Mouse (Mus musculus) kidney, embryonic 15.5 days (tissue): ENCODE measurements around the gene Tbc1d25. TPM values are rescaled to one million over a fixed set of nuclear protein-coding genes. Genes with fewer than 3 reads are reported as not detected.

Experiments
- ATAC-seq: fragments of 200-750 bp; cut with Nextera tagmentation; replicated peaks from 2 replicates; pipeline ENCODE4 v1.8.0; 2017; ENCODE audit warnings: moderate TSS enrichment; ENCODE audit not compliant: low FRiP score
- H3K27ac ChIP-seq: fragments of 300-500 bp; sonication (generic); 2 replicates; pipeline ENCODE4 v1.5.1; 2015; ENCODE audit warnings: mild to moderate bottlenecking, inconsistent platforms
- H3K27me3 ChIP-seq: fragments of 300-500 bp; sonication (generic); 2 replicates; pipeline ENCODE4 v1.6.1; 2015; ENCODE audit warnings: inconsistent platforms
- H3K36me3 ChIP-seq: fragments of 300-500 bp; sonication (generic); 2 replicates; pipeline ENCODE4 v1.6.1; 2015; ENCODE audit warnings: inconsistent platforms
- H3K4me1 ChIP-seq: fragments of 300-500 bp; sonication (generic); 2 replicates; pipeline ENCODE4 v1.6.1; 2015; ENCODE audit warnings: inconsistent platforms
- H3K4me2 ChIP-seq: fragments of 300-500 bp; sonication (generic); 2 replicates; pipeline ENCODE4 v1.6.1; 2015; ENCODE audit warnings: moderate library complexity, mild to moderate bottlenecking, inconsistent platforms
- H3K4me3 ChIP-seq: fragments of 300-500 bp; sonication (generic); replicated peaks from 2 replicates; pipeline ENCODE4 v1.5.1; 2015; ENCODE audit warnings: mild to moderate bottlenecking, inconsistent platforms
- H3K9ac ChIP-seq: fragments of 300-500 bp; sonication (generic); 2 replicates; pipeline ENCODE4 v1.6.1; 2015; ENCODE audit warnings: mild to moderate bottlenecking, inconsistent platforms
- H3K9me3 ChIP-seq: fragments of 300-500 bp; sonication (generic); replicated peaks from 2 replicates; pipeline ENCODE4 v1.6.1; 2016; ENCODE audit warnings: inconsistent platforms
- WGBS: fragments of 180-500 bp; shearing (Covaris S2); methylation state at CpG from one replicate; pipeline ENCODE4 v1.1.7; 2015; ENCODE audit warnings: mixed read lengths; 5-methylcytosine and 5-hydroxymethylcytosine counted together
- polyA plus RNA-seq: library from polyadenylated mRNA; unstranded; fragments of >200 nt; fragmentation: Nextera tagmentation; extraction: Ambion mirVana; gene quantifications from 2 replicates; pipeline ENCODE4 v1.2.1, GENCODE M21; 2015

The Tbc1d25 gene
- polyA plus RNA-seq, result 12.1 and 12.2 TPM in 2 replicates

- Histone ChIP-seq H3K9me3 (no peaks in the 10 kb centered on the region), H3K27ac (0 out of 2 replicates have a peak within 1 kb of the TSS, but pooled peaks have one; percentile 54), H3K9ac (peak within 1 kb of the TSS; percentile 58), H3K36me3 (0 out of 2 replicates have a peak, but pooled peaks cover 6% of the 10 kb centered on the region), H3K27me3 (no peaks in the 10 kb centered on the region), H3K4me1 (no peaks in the 10 kb centered on the region), H3K4me2 (peak within 1 kb of the TSS; percentile 61), H3K4me3 (peak within 1 kb of the TSS; percentile 69)
- ATAC-seq, result peak; percentile 96
- WGBS, result 20% methylated on average over 50 of the region's 56 CpGs
Measured at GRCm38 (mm10) chrX:8175504-8176385, at the start of gene Tbc1d25. Gene Tbc1d25, minus strand, starts transcription at chrX:8176181.

- Histone ChIP-seq H3K27me3 (no peaks in the 10 kb centered on the region), H3K9me3 (no peaks in the 10 kb centered on the region), H3K9ac (no peak overlapping the region), H3K4me1 (no peaks in the 10 kb centered on the region), H3K4me3 (no peak overlapping the region), H3K27ac (no peak overlapping the region), H3K4me2 (no peak overlapping the region), H3K36me3 (no peaks in the 10 kb centered on the region)
- 91% methylated on average over 7 of the region's 7 CpGs for WGBS
- ATAC-seq, result no peak
Measured at GRCm38 (mm10) chrX:8223473-8223872, 47.5 kb upstream of the Tbc1d25 start.

DNA sequence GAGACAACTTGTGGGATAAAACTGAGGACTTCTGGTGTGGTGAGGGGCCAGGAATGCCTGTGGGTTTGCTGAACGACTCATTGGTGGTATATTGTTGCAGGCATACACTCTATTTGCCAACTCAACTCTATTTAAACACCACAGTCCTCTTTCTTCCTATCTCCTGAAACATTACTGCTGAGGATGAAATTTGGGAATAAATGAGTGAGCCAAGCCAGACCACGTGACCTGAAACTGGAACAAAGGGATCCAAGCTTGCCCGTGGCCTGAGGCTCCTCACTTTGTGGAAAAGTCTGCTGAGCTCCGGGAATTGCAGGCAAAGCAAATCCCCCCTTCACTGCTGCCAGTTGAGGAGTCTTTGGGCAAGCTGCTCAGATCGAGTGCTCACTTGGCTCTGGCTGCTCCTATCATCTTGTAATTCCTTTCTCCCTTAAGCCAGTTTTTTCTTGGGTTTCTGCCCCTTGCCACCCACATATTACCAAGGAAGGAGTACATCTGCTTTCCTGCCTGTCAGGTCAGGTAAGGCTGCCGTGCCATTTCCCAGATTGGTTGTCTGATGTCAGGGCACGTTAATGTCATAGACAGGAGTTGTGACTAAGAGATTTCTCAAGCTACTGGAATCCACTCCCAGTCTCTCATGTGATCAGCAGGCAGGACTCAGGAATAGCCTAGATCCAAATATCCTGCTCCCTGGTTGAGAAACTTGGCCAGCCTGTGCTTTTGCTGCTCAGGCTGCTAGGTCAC lies 46.9 kb upstream of the Tbc1d25 start:
- no peak overlapping the region for H3K4me3 ChIP-seq
- ATAC-seq, result no peak
- H3K27ac ChIP-seq, result no peak overlapping the region
- H3K36me3 ChIP-seq, result no peaks in the 10 kb centered on the region
- H3K4me1 ChIP-seq, result no peaks in the 10 kb centered on the region
- no peak overlapping the region for H3K9ac ChIP-seq
- 73% methylated on average over 7 of the region's 7 CpGs for WGBS
- H3K4me2 ChIP-seq, result no peak overlapping the region
- no peaks in the 10 kb centered on the region for H3K9me3 ChIP-seq
- no peaks in the 10 kb centered on the region for H3K27me3 ChIP-seq

DNA sequence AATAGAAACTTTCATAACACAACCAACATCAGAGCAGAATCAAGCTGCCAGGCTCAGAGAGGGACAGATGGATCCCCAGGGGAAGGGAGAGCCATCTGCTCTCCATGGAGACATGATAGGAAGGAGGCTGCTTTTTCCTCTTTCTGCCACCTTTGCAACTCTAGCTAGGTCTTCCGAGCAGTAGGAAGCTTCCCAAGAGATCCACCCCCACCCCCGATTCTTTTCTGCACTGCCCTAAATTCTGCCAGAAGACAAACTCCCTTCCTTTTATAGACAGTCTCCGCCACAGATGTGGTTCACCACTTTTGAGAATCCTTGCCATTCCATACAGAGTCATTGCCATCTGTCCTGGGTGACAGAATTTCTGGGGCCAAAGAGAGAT lies 46.3 kb upstream of the Tbc1d25 start:
- no peak for ATAC-seq
- Histone ChIP-seq H3K4me2 (no peak overlapping the region), H3K9me3 (no peaks in the 10 kb centered on the region), H3K27me3 (no peaks in the 10 kb centered on the region), H3K4me1 (no peaks in the 10 kb centered on the region), H3K9ac (no peak overlapping the region), H3K27ac (no peak overlapping the region), H3K4me3 (no peak overlapping the region), H3K36me3 (no peaks in the 10 kb centered on the region)
- 79% methylated on average over 3 of the region's 3 CpGs for WGBS

DNA sequence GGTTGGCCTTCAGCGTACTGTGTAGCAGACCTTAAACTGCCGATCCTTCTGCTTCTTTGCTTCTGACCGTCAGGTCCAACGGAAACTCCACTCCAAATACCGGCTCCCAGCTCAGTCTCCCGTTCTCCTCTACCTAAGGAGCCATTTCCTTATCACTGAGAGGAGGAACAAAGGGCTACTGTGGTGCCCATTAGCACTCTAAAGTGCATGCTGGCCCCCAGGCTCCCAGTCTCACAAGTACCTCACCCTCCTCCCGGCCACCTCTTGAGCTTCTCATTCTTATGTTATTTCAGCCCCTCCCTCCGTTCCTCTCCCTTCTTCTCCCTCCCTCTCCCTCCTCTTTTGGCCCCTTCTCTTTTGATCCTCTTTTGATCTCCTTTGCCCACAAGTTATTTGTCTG lies 43.7 kb upstream of the Tbc1d25 start:
- Histone ChIP-seq H3K9me3 (no peaks in the 10 kb centered on the region), H3K27ac (no peak overlapping the region), H3K4me3 (no peak overlapping the region), H3K9ac (no peak overlapping the region), H3K4me1 (no peaks in the 10 kb centered on the region), H3K36me3 (no peaks in the 10 kb centered on the region), H3K27me3 (no peaks in the 10 kb centered on the region), H3K4me2 (no peak overlapping the region)
- WGBS, result 32% methylated on average over 8 of the region's 8 CpGs
- no peak for ATAC-seq

GRCm38 (mm10) chrX:8218114-8218513 lies 42.1 kb upstream of the Tbc1d25 start:
- no peaks in the 10 kb centered on the region for H3K36me3 ChIP-seq
- no peak overlapping the region for H3K4me3 ChIP-seq
- H3K4me2 ChIP-seq, result no peak overlapping the region
- ATAC-seq, result no peak
- H3K9me3 ChIP-seq, result no peaks in the 10 kb centered on the region
- H3K4me1 ChIP-seq, result no peaks in the 10 kb centered on the region
- 59% methylated on average over 2 of the region's 2 CpGs for WGBS
- H3K27ac ChIP-seq, result no peak overlapping the region
- H3K27me3 ChIP-seq, result no peaks in the 10 kb centered on the region
- no peak overlapping the region for H3K9ac ChIP-seq

- no peak for ATAC-seq
- 53% methylated on average over 6 of the region's 6 CpGs for WGBS
Measured at GRCm38 (mm10) chrX:8217383-8217782, 41.4 kb upstream of the Tbc1d25 start.

GRCm38 (mm10) chrX:8211490-8212207 lies 35.7 kb upstream of the Tbc1d25 start:
- H3K27me3 ChIP-seq, result no peaks in the 10 kb centered on the region
- H3K36me3 ChIP-seq, result no peaks in the 10 kb centered on the region
- H3K4me2 ChIP-seq, result no peak overlapping the region
- H3K9me3 ChIP-seq, result no peaks in the 10 kb centered on the region
- no peak overlapping the region for H3K4me3 ChIP-seq
- H3K9ac ChIP-seq, result no peak overlapping the region
- no peak overlapping the region for H3K27ac ChIP-seq
- no peak for ATAC-seq
- H3K4me1 ChIP-seq, result no peaks in the 10 kb centered on the region
- 80% methylated on average over 7 of the region's 7 CpGs for WGBS

More at GRCm38 (mm10) chrX:8217383-8217782, 41.4 kb upstream of the Tbc1d25 start:
- no peak overlapping the region for H3K27ac ChIP-seq
- H3K4me2 ChIP-seq, result no peak overlapping the region
- no peaks in the 10 kb centered on the region for H3K9me3 ChIP-seq
- no peaks in the 10 kb centered on the region for H3K4me1 ChIP-seq
- H3K9ac ChIP-seq, result no peak overlapping the region
- H3K27me3 ChIP-seq, result no peaks in the 10 kb centered on the region
- no peak overlapping the region for H3K4me3 ChIP-seq
- H3K36me3 ChIP-seq, result no peaks in the 10 kb centered on the region

- Histone ChIP-seq H3K4me2 (no peak overlapping the region), H3K9me3 (no peaks in the 10 kb centered on the region), H3K9ac (no peak overlapping the region), H3K36me3 (no peaks in the 10 kb centered on the region), H3K27ac (no peak overlapping the region), H3K27me3 (no peaks in the 10 kb centered on the region), H3K4me1 (no peaks in the 10 kb centered on the region), H3K4me3 (no peak overlapping the region)
- ATAC-seq, result no peak
- 72% methylated on average over 2 of the region's 2 CpGs for WGBS
Measured at GRCm38 (mm10) chrX:8209720-8210119, 33.7 kb upstream of the Tbc1d25 start.

DNA sequence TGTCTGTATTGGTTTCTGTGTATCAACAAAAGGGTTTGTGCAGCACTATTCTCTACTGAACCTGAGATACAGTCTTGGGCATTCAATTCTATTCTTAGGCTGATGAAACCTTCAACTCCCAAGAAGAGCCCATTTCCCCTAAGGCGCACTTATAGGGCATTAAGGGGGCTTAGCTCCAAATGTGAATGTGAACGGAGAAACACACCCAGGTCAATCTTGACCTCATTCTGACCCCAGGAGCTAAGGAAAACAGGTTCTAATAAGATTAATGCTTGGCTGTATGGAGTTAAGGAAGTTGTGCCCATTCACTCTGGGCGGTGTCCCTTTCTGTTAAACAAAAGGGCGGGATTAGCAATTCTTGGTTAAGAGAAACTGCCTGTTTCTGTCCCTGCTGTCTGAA lies 31.2 kb upstream of the Tbc1d25 start:
- WGBS, result 50% methylated on average over 4 of the region's 4 CpGs
- no peaks in the 10 kb centered on the region for H3K27me3 ChIP-seq
- peak overlapping the region; percentile 67 for H3K4me2 ChIP-seq
- H3K4me3 ChIP-seq, result no peak overlapping the region; the same call in 1 of the 2 replicates
- no peaks in the 10 kb centered on the region for H3K9me3 ChIP-seq
- H3K4me1 ChIP-seq, result no peaks in the 10 kb centered on the region
- H3K9ac ChIP-seq, result no peak overlapping the region
- H3K27ac ChIP-seq, result no peak overlapping the region
- H3K36me3 ChIP-seq, result no peaks in the 10 kb centered on the region
- ATAC-seq, result no peak

GRCm38 (mm10) chrX:8206694-8207197 lies 30.8 kb upstream of the Tbc1d25 start:
- no peaks in the 10 kb centered on the region for H3K9me3 ChIP-seq
- no peak overlapping the region for H3K27ac ChIP-seq
- no peaks in the 10 kb centered on the region for H3K4me1 ChIP-seq
- WGBS, result 18% methylated on average over 11 of the region's 11 CpGs
- H3K27me3 ChIP-seq, result no peaks in the 10 kb centered on the region
- H3K4me3 ChIP-seq, result peak overlapping the region; percentile 56
- peak overlapping the region; percentile 67 for H3K4me2 ChIP-seq
- peak; percentile 13; the same call in 1 of the 2 replicates for ATAC-seq
- no peak overlapping the region for H3K9ac ChIP-seq
- H3K36me3 ChIP-seq, result no peaks in the 10 kb centered on the region
